Mouse (Mus musculus): Measurements from ENCODE around the gene Enpp4. TPM values are rescaled to one million over a fixed set of nuclear protein-coding genes. Genes with fewer than 3 reads are reported as not detected.

Enpp4 gene
- polyA plus RNA-seq, 1 experiment, result 1.8 TPM

- Histone ChIP-seq H3K9me3 (replicated peaks; ENCODE audit: control insufficient read depth, insufficient read depth, low read length, poor library complexity, severe bottlenecking) (peaks cover 3% of the 10 kb centered on the region; the same call in 1 of the 2 replicates), H3K27ac (ENCODE audit: insufficient read depth, low read length) (no peak overlapping the region), H3K4me1 (ENCODE audit: control insufficient read depth, insufficient read depth, low read length) (no peaks in the 10 kb centered on the region), H3K27me3 (ENCODE audit: control insufficient read depth, insufficient read depth, low read length, poor library complexity, severe bottlenecking) (no peaks in the 10 kb centered on the region), H3K36me3 (ENCODE audit: control insufficient read depth, insufficient read depth, low read length, poor library complexity, severe bottlenecking) (no peaks in the 10 kb centered on the region), H3K4me3 (ENCODE audit: low read depth, low read length) (no peak overlapping the region), H3K9ac (ENCODE audit: low read depth, poor library complexity, severe bottlenecking) (no peak overlapping the region)
- TF ChIP-seq EP300 (IDR thresholded peaks at IDR 0.05; ENCODE audit: insufficient read depth, low read depth, low read length), result no peak
- TF ChIP-seq POLR2A (IDR thresholded peaks at IDR 0.05; ENCODE audit: insufficient read depth, low read length), result no peak
- no peak for TF ChIP-seq CTCF (IDR thresholded peaks at IDR 0.05; ENCODE audit: low read depth, low read length)
Measured at GRCm38 (mm10) chr17:44075601-44076000, 30.0 kb downstream of the Enpp4 start.

- Histone ChIP-seq H3K27ac (ENCODE audit: insufficient read depth, low read length) (no peak overlapping the region), H3K4me1 (ENCODE audit: control insufficient read depth, insufficient read depth, low read length) (no peaks in the 10 kb centered on the region), H3K4me3 (ENCODE audit: low read depth, low read length) (no peak overlapping the region), H3K36me3 (ENCODE audit: control insufficient read depth, insufficient read depth, low read length, poor library complexity, severe bottlenecking) (no peaks in the 10 kb centered on the region), H3K9ac (ENCODE audit: low read depth, poor library complexity, severe bottlenecking) (no peak overlapping the region), H3K9me3 (replicated peaks; ENCODE audit: control insufficient read depth, insufficient read depth, low read length, poor library complexity, severe bottlenecking) (peaks cover 3% of the 10 kb centered on the region; the same call in 1 of the 2 replicates), H3K27me3 (ENCODE audit: control insufficient read depth, insufficient read depth, low read length, poor library complexity, severe bottlenecking) (no peaks in the 10 kb centered on the region)
- no peak for TF ChIP-seq EP300 (IDR thresholded peaks at IDR 0.05; ENCODE audit: insufficient read depth, low read depth, low read length)
- TF ChIP-seq POLR2A (IDR thresholded peaks at IDR 0.05; ENCODE audit: insufficient read depth, low read length), result no peak
- no peak for TF ChIP-seq CTCF (IDR thresholded peaks at IDR 0.05; ENCODE audit: low read depth, low read length)
Measured at GRCm38 (mm10) chr17:44071680-44072079, 33.9 kb downstream of the Enpp4 start.

- no peaks in the 10 kb centered on the region for H3K36me3 ChIP-seq (ENCODE audit: control insufficient read depth, insufficient read depth, low read length, poor library complexity, severe bottlenecking)
- H3K4me1 ChIP-seq (ENCODE audit: control insufficient read depth, insufficient read depth, low read length), result no peaks in the 10 kb centered on the region
- H3K27me3 ChIP-seq (ENCODE audit: control insufficient read depth, insufficient read depth, low read length, poor library complexity, severe bottlenecking), result no peaks in the 10 kb centered on the region
- TF ChIP-seq POLR2A (IDR thresholded peaks at IDR 0.05; ENCODE audit: insufficient read depth, low read length) (no peak), CTCF (IDR thresholded peaks at IDR 0.05; ENCODE audit: low read depth, low read length) (no peak), EP300 (IDR thresholded peaks at IDR 0.05; ENCODE audit: insufficient read depth, low read depth, low read length) (no peak)
- H3K9me3 ChIP-seq (replicated peaks; ENCODE audit: control insufficient read depth, insufficient read depth, low read length, poor library complexity, severe bottlenecking), result peaks cover 3% of the 10 kb centered on the region; the same call in 1 of the 2 replicates
- H3K9ac ChIP-seq (ENCODE audit: low read depth, poor library complexity, severe bottlenecking), result no peak overlapping the region
- no peak overlapping the region for H3K4me3 ChIP-seq (ENCODE audit: low read depth, low read length)
- no peak overlapping the region for H3K27ac ChIP-seq (ENCODE audit: insufficient read depth, low read length)
Measured at GRCm38 (mm10) chr17:44068876-44069275, 36.7 kb downstream of the Enpp4 start.

GRCm38 (mm10) chr17:44061289-44061890 lies 44.2 kb downstream of the Enpp4 start:
- Histone ChIP-seq H3K9ac (ENCODE audit: low read depth, poor library complexity, severe bottlenecking) (no peak overlapping the region), H3K4me3 (ENCODE audit: low read depth, low read length) (no peak overlapping the region), H3K9me3 (replicated peaks; ENCODE audit: control insufficient read depth, insufficient read depth, low read length, poor library complexity, severe bottlenecking) (no peaks in the 10 kb centered on the region), H3K4me1 (ENCODE audit: control insufficient read depth, insufficient read depth, low read length) (no peaks in the 10 kb centered on the region), H3K36me3 (ENCODE audit: control insufficient read depth, insufficient read depth, low read length, poor library complexity, severe bottlenecking) (no peaks in the 10 kb centered on the region), H3K27ac (ENCODE audit: insufficient read depth, low read length) (no peak overlapping the region), H3K27me3 (ENCODE audit: control insufficient read depth, insufficient read depth, low read length, poor library complexity, severe bottlenecking) (no peaks in the 10 kb centered on the region)
- TF ChIP-seq EP300 (IDR thresholded peaks at IDR 0.05; ENCODE audit: insufficient read depth, low read depth, low read length) (no peak), POLR2A (IDR thresholded peaks at IDR 0.05; ENCODE audit: insufficient read depth, low read length) (no peak), CTCF (IDR thresholded peaks at IDR 0.05; ENCODE audit: low read depth, low read length) (no peak)

- no peak overlapping the region for H3K9ac ChIP-seq (ENCODE audit: low read depth, poor library complexity, severe bottlenecking)
- no peaks in the 10 kb centered on the region for H3K27me3 ChIP-seq (ENCODE audit: control insufficient read depth, insufficient read depth, low read length, poor library complexity, severe bottlenecking)
- no peak for TF ChIP-seq POLR2A (IDR thresholded peaks at IDR 0.05; ENCODE audit: insufficient read depth, low read length)
- no peaks in the 10 kb centered on the region for H3K4me1 ChIP-seq (ENCODE audit: control insufficient read depth, insufficient read depth, low read length)
- no peak overlapping the region for H3K4me3 ChIP-seq (ENCODE audit: low read depth, low read length)
- H3K36me3 ChIP-seq (ENCODE audit: control insufficient read depth, insufficient read depth, low read length, poor library complexity, severe bottlenecking), result no peaks in the 10 kb centered on the region
- H3K9me3 ChIP-seq (replicated peaks; ENCODE audit: control insufficient read depth, insufficient read depth, low read length, poor library complexity, severe bottlenecking), result no peaks in the 10 kb centered on the region
- H3K27ac ChIP-seq (ENCODE audit: insufficient read depth, low read length), result no peak overlapping the region
Measured at GRCm38 (mm10) chr17:44060781-44061180, 44.8 kb downstream of the Enpp4 start.

GRCm38 (mm10) chr17:44058145-44058544 lies 47.5 kb downstream of the Enpp4 start:
- TF ChIP-seq EP300 (IDR thresholded peaks at IDR 0.05; ENCODE audit: insufficient read depth, low read depth, low read length), result no peak
- no peak for TF ChIP-seq CTCF (IDR thresholded peaks at IDR 0.05; ENCODE audit: low read depth, low read length)
- TF ChIP-seq POLR2A (IDR thresholded peaks at IDR 0.05; ENCODE audit: insufficient read depth, low read length), result no peak
- Histone ChIP-seq H3K36me3 (ENCODE audit: control insufficient read depth, insufficient read depth, low read length, poor library complexity, severe bottlenecking) (no peaks in the 10 kb centered on the region), H3K9me3 (replicated peaks; ENCODE audit: control insufficient read depth, insufficient read depth, low read length, poor library complexity, severe bottlenecking) (no peaks in the 10 kb centered on the region), H3K27me3 (ENCODE audit: control insufficient read depth, insufficient read depth, low read length, poor library complexity, severe bottlenecking) (no peaks in the 10 kb centered on the region), H3K9ac (ENCODE audit: low read depth, poor library complexity, severe bottlenecking) (no peak overlapping the region), H3K4me1 (ENCODE audit: control insufficient read depth, insufficient read depth, low read length) (no peaks in the 10 kb centered on the region), H3K27ac (ENCODE audit: insufficient read depth, low read length) (no peak overlapping the region), H3K4me3 (ENCODE audit: low read depth, low read length) (no peak overlapping the region)

All from ES-Bruce4 (cell line).